Mouse (Mus musculus) C2C12 (cell line): ENCODE data around the gene Gins2. TPM values are rescaled to one million over a fixed set of nuclear protein-coding genes. Genes with fewer than 3 reads are reported as not detected.
A peak's percentile ranks its signal among the peaks of the same experiment; 100 is the strongest.

Experiments
- H3K27me3 ChIP-seq: one replicate; pipeline ENCODE4 v1.6.1; 2011; ENCODE audit not compliant: control insufficient read depth, insufficient read depth, insufficient read length
- H3K36me3 ChIP-seq: one replicate; pipeline ENCODE4 v1.6.1; 2011; ENCODE audit not compliant: control insufficient read depth, insufficient read depth
- H3K4me3 ChIP-seq: one replicate; pipeline ENCODE4 v1.5.1; 2011; ENCODE audit warnings: mild to moderate bottlenecking, control low read depth; ENCODE audit not compliant: poor library complexity, insufficient read depth, severe bottlenecking
- H3K79me2 ChIP-seq: one replicate; pipeline ENCODE4 v1.6.1; 2011; ENCODE audit not compliant: control insufficient read depth, insufficient read depth
- H3K79me3 ChIP-seq: one replicate; pipeline ENCODE4 v1.6.1; 2011; ENCODE audit warnings: low read depth, control low read depth
- H3ac ChIP-seq: one replicate; pipeline ENCODE3; 2011; ENCODE audit warnings: low read depth; ENCODE audit not compliant: control insufficient read depth, insufficient read length
- CEBPB ChIP-seq: IDR thresholded peaks from one replicate; pipeline ENCODE4 v1.6.1; 2011; ENCODE audit warnings: low read depth, mild to moderate bottlenecking, control low read depth, moderate library complexity
- CTCF ChIP-seq: IDR thresholded peaks from one replicate; pipeline ENCODE4 v1.5.1; 2011; ENCODE audit not compliant: control insufficient read depth, insufficient read depth, insufficient read length
- FOSL1 ChIP-seq: IDR thresholded peaks from one replicate; pipeline ENCODE4 v1.8.0; 2011; ENCODE audit warnings: mild to moderate bottlenecking, low read length; ENCODE audit not compliant: poor library complexity, insufficient read depth, severe bottlenecking
- MAX ChIP-seq: IDR thresholded peaks from one replicate; pipeline ENCODE4 v1.6.1; 2011; ENCODE audit warnings: mild to moderate bottlenecking, control low read depth
- MYOD1 ChIP-seq: IDR thresholded peaks from one replicate; pipeline ENCODE4 v1.6.1; 2011; ENCODE audit warnings: low read depth; ENCODE audit not compliant: control insufficient read depth, insufficient read length
- MYOG ChIP-seq: IDR thresholded peaks from one replicate; pipeline ENCODE4 v1.6.1; 2011; ENCODE audit not compliant: control insufficient read depth, insufficient read length; ENCODE audit errors: extremely low read depth
- USF1 ChIP-seq: IDR thresholded peaks from one replicate; pipeline ENCODE4 v1.6.1; 2011; ENCODE audit warnings: low read depth, mild to moderate bottlenecking, control low read depth, moderate library complexity
- polyA plus RNA-seq: library from polyadenylated mRNA; unstranded; fragments of >200 nt; fragmentation: generic; extraction: Trizol; gene quantifications from one replicate; pipeline ENCODE4 v1.2.1, GENCODE M21; 2012; ENCODE audit warnings: missing spikeins

The Gins2 gene
- polyA plus RNA-seq, 1 experiment = 69.8 TPM

GRCm38 (mm10) chr8:120595963-120596362, 6.9 kb upstream of the Gins2 start:
- H3K4me3 ChIP-seq = no peak overlapping the region
- H3ac ChIP-seq = no peak overlapping the region
- H3K27me3 ChIP-seq = no peaks in the 10 kb centered on the region

DNA sequence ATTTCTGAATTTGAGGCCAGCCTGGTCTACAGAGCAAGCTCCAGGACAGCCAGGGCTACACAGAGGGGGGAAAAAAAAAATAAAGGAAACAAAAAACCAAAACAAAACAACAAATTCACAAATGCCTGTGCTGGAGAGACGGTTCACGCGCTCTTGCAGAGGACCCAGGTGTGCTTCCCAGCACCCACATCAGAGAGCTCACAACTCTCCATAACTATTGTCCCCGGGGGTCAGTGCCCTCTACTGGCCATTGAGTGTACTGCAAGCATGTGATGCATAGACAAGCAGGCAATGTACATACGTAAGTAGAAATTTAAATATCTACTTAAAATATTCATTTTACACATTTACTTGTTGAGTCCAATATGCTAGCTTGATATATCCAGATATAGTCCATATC, 5.5 kb upstream of the Gins2 start:
- TF ChIP-seq CTCF = no peak
- TF ChIP-seq CEBPB = no peak
- no peak for TF ChIP-seq MAX
- TF ChIP-seq USF1 = no peak
- no peak for TF ChIP-seq FOSL1
- no peak for TF ChIP-seq MYOG
- no peaks in the 10 kb centered on the region for H3K79me2 ChIP-seq
- H3K4me3 ChIP-seq = no peak overlapping the region
- H3K27me3 ChIP-seq = no peaks in the 10 kb centered on the region
- H3K79me3 ChIP-seq = no peaks in the 10 kb centered on the region
- no peaks in the 10 kb centered on the region for H3K36me3 ChIP-seq
- no peak overlapping the region for H3ac ChIP-seq

More at GRCm38 (mm10) chr8:120595963-120596362, 6.9 kb upstream of the Gins2 start:
- H3K79me3 ChIP-seq = no peaks in the 10 kb centered on the region
- H3K79me2 ChIP-seq = no peaks in the 10 kb centered on the region
- TF ChIP-seq CTCF (peak; percentile 38), MYOG (no peak)
- no peaks in the 10 kb centered on the region for H3K36me3 ChIP-seq

GRCm38 (mm10) chr8:120591587-120592292, 2.6 kb upstream of the Gins2 start:
- Histone ChIP-seq H3K4me3 (no peak overlapping the region), H3K27me3 (no peaks in the 10 kb centered on the region), H3K79me3 (peaks cover 6% of the 10 kb centered on the region), H3ac (no peak overlapping the region), H3K79me2 (peaks cover 19% of the 10 kb centered on the region), H3K36me3 (peaks cover 9% of the 10 kb centered on the region)
- TF ChIP-seq MYOD1 = no peak
- no peak for TF ChIP-seq CTCF
- no peak for TF ChIP-seq MAX
- TF ChIP-seq MYOG = no peak
- no peak for TF ChIP-seq CEBPB
- no peak for TF ChIP-seq USF1
- TF ChIP-seq FOSL1 = no peak

- Histone ChIP-seq H3K79me2 (peaks cover 26% of the 10 kb centered on the region), H3K36me3 (peaks cover 14% of the 10 kb centered on the region), H3ac (no peak overlapping the region), H3K27me3 (no peaks in the 10 kb centered on the region), H3K79me3 (peaks cover 6% of the 10 kb centered on the region), H3K4me3 (peak overlapping the region; percentile 25)
- no peak for TF ChIP-seq MYOD1
- TF ChIP-seq FOSL1 = no peak
- TF ChIP-seq MAX = no peak
- no peak for TF ChIP-seq CEBPB
- TF ChIP-seq USF1 = no peak
- TF ChIP-seq MYOG = no peak
- no peak for TF ChIP-seq CTCF
These were observed 817 bp upstream of the Gins2 start for GRCm38 (mm10) chr8:120589921-120590320.

GRCm38 (mm10) chr8:120585521-120585920, 3.6 kb downstream of the Gins2 start:
- Histone ChIP-seq H3K36me3 (peaks cover 44% of the 10 kb centered on the region), H3K79me3 (peaks cover 8% of the 10 kb centered on the region), H3K4me3 (no peak overlapping the region), H3ac (no peak overlapping the region), H3K27me3 (no peaks in the 10 kb centered on the region), H3K79me2 (peaks cover 26% of the 10 kb centered on the region)
- no peak for TF ChIP-seq CEBPB
- TF ChIP-seq CTCF = no peak
- no peak for TF ChIP-seq MYOG
- TF ChIP-seq MYOD1 = no peak
- no peak for TF ChIP-seq MAX
- no peak for TF ChIP-seq USF1
- TF ChIP-seq FOSL1 = no peak

GRCm38 (mm10) chr8:120581811-120582210, 7.3 kb downstream of the Gins2 start:
- peaks cover 7% of the 10 kb centered on the region for H3K79me2 ChIP-seq
- no peak overlapping the region for H3ac ChIP-seq
- H3K36me3 ChIP-seq = peaks cover 71% of the 10 kb centered on the region
- H3K4me3 ChIP-seq = no peak overlapping the region
- H3K79me3 ChIP-seq = peaks cover 2% of the 10 kb centered on the region
- no peaks in the 10 kb centered on the region for H3K27me3 ChIP-seq
- TF ChIP-seq CTCF (no peak), MAX (no peak), CEBPB (no peak), FOSL1 (no peak), USF1 (no peak), MYOD1 (no peak)
